Mouse (Mus musculus) G1E-ER4 (cell line): ENCODE results near the gene 1500015O10Rik. TPM values are rescaled to one million over a fixed set of nuclear protein-coding genes. Genes with fewer than 3 reads are reported as not detected.

Source experiments
- GATA1 ChIP-seq: IDR thresholded peaks from one replicate; pipeline ENCODE4 v1.8.0; 2012; ENCODE audit warnings: low read length, inconsistent platforms
- polyA plus RNA-seq: library from polyadenylated mRNA; stranded (reverse); fragments of >175 nt; gene quantifications from 2 replicates; pipeline ENCODE4 v1.2.3, GENCODE M21; 2012

The 1500015O10Rik gene
- not detected in 2 replicates for polyA plus RNA-seq

GRCm38 (mm10) chr1:43730491-43730924, at the start of gene 1500015O10Rik:
1500015O10Rik (plus strand) TSS chr1:43730602.
- TF ChIP-seq GATA1, result no peak

GRCm38 (mm10) chr1:43689983-43690382, 40.4 kb upstream of the 1500015O10Rik start:
- no peak for TF ChIP-seq GATA1

GRCm38 (mm10) chr1:43690507-43690906, 39.9 kb upstream of the 1500015O10Rik start:
- TF ChIP-seq GATA1, result no peak

DNA sequence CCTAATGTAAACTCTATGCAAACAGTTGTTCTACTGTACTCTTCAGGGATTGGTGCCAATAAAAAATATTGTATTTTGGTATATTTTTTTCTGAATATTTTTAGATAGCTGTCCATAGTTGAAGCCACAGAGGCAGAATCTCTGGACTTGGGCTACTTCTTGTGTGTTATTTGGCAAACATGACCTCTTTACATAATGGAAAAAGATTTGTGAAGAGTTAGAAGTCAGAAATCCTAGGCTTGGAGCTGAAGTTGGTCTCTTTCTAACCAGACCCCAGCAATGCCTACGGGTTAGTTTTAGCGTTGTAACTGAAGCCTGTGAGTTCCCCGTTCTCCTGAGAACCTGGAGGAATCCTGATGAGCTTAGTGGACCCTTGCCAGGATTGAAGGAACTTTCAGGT, 36.3 kb upstream of the 1500015O10Rik start:
- no peak for TF ChIP-seq GATA1

GRCm38 (mm10) chr1:43694851-43695545, 35.4 kb upstream of the 1500015O10Rik start:
- no peak for TF ChIP-seq GATA1

DNA sequence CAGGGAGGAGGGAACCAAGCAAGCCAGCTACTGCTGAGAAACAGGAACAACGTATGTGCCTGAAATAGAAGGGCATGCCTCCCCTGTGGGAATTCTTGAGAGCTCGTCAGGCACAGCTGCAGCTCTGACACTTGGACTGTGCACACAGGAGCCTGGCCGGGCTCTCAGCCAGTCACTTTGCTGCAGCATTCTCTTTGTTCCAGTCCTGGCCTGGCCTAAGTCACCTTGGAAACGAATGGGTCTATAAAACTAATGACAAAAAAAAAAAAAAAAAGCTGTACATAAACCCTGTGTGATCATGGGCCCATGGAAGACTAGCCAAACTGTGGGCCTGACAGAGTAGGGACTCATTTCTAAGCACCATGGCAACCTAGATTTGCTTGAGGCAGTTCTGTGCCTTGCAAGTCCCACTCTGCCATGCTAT, 31.8 kb upstream of the 1500015O10Rik start:
- no peak for TF ChIP-seq GATA1

DNA sequence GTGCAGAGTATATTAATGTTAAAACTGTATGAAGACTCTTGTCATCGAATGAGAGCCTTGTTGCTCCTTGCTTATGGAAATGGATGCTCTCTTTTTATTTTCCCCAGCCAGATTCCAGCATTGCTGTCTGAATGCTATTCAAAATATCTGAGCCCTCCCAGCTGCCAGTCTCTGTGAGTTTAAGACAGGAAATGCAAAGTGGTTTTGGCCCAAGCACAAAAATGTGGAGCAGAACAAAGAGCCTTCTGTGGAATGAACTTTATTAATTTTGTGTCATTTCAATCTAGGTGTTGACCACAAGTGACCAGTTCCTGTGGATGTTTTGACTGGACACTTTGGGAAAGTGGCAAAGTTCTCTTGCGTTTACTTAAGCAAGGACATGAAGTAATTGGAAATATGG, 15.6 kb upstream of the 1500015O10Rik start:
- TF ChIP-seq GATA1, result no peak

DNA sequence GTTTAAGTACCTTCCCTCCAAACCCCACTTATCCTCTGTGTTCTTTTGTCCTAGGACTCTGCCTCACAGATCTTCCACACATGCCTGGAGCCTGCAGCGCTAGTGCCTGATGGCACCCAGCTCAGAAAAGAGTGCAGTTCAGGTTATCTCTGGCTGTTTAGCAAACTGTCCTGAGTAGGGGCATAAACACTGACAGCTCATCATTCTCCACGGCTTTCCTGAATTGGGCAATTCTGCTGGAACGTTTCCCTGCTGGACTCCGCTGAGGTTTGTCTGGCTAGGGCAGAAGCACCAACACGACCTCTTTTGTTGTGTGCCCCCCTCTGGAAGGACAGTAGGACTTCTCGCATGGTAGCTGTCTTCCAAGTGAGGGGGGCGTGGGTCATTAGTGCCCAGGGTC, 12.4 kb upstream of the 1500015O10Rik start:
- TF ChIP-seq GATA1, result no peak

GRCm38 (mm10) chr1:43718793-43719192, 11.6 kb upstream of the 1500015O10Rik start:
- TF ChIP-seq GATA1, result no peak

DNA sequence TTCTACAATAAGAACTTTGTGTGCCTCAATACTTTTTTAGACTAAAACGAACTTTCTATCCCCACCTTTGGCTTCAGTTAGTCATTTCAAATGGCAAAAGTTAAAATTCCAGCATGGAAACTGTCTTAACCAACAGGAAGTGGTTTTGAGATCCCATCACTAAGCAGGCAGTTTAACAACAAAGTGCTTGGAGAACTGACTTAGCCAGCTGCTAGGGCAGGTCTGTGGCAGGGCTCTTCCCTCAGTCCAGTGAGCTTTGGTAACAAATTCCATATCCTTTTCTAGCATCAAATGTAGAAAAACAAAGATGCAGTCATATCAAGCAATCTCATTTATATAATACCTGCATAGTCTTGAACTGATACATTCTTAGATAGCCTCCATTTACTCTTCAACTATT, 7.9 kb upstream of the 1500015O10Rik start:
- TF ChIP-seq GATA1, result no peak

GRCm38 (mm10) chr1:43732100-43732499, 1.7 kb downstream of the 1500015O10Rik start:
- TF ChIP-seq GATA1, result no peak

DNA sequence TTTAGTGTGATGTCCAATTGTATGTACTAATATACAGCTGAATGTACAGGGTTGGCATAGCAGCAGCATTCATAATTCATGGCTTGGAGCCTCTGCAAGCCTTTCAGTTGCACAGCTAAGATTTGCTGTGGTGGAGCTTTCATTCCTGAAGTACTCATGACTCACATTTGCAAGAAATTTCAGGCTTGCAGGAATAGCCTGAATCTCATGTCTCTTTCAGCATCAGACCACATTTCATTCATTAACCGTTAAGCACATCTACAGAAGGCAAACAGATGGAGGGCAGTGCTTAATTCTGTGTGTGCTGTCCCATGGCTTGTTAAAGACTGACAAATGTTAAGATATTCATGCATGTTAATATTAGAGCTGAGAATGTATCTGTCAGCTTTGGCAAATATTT, 2.3 kb downstream of the 1500015O10Rik start:
- no peak for TF ChIP-seq GATA1

DNA sequence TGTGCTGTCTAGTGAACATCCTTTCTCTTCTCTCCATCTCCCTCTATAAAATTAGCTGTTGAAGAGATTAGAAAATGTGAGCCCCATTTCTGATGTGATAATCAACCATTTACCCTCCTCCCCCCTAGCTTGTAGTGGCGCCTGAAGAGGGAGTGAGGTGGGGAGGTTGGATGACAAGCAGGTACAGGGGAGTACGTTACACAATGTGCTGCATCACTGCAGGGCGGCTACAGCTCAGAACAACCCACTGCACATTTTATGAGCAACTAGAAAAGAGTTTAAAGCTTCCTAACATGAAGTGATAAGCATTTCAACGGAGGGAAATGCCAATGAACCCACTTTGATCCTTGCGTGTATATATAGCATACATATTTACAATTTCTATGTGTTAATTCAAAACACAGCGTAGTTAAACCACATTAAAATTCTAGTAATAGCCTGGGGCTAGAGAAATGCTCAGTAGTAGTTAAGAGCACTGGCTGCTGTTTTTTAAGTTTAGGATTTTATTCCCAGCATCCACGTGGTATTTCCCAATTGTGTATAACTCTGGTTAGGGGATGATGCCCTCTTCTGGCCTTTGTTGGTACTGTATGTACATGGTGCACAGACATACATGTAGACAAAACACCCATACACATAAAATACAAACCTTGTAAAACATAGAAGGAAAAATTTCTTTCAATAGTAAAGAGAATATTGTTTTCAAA, 7.6 kb downstream of the 1500015O10Rik start:
- no peak for TF ChIP-seq GATA1

- no peak for TF ChIP-seq GATA1
Observed at GRCm38 (mm10) chr1:43738519-43738894, 8.1 kb downstream of the 1500015O10Rik start.

- no peak for TF ChIP-seq GATA1
Observed at GRCm38 (mm10) chr1:43754448-43755312, 24.3 kb downstream of the 1500015O10Rik start.

- TF ChIP-seq GATA1, result no peak
Observed at GRCm38 (mm10) chr1:43760085-43760484, 29.7 kb downstream of the 1500015O10Rik start.
